Mouse (Mus musculus) heart, postnatal 10 days (tissue): ENCODE measurements at regions not wholly inside any gene's neighbourhood (a gene's known extent, or its start where the extent isn't known, plus 50 kb on each side); places are given as distances from the start of the nearest gene placed in this dataset.

Source experiments
- DNase-seq, 2 experiments: peaks; one replicate each; pipeline ENCODE4 v3.0.0; 2021
- intact Hi-C: fragments of 180-260 bp; cut with DNase I; formaldehyde crosslinking; loops from one replicate; pipeline ENCODE4 v1.15.1; 2025

DNA sequence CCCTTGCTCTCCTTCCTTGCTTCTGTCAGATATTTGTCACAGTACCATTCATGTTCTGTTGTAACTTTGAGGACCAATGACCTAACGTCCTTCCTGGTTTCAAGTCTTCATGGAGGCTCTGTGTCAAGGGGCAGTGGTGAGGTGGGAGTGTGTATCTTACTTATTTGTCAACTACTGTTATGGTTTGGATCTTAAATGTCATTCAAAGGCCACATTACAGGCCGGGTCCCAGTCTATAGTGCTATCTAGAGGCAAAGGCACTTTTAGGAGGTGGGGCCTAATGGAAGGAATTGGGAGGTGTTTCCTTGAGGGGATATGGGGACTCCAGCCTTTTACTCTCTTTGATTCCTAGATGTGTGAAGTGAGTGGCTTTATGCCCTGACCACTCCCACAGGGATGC, 91.0 kb upstream of the Ccn6 start:
- DNase-seq = no peak
- intact Hi-C loops = no loop called here

DNA sequence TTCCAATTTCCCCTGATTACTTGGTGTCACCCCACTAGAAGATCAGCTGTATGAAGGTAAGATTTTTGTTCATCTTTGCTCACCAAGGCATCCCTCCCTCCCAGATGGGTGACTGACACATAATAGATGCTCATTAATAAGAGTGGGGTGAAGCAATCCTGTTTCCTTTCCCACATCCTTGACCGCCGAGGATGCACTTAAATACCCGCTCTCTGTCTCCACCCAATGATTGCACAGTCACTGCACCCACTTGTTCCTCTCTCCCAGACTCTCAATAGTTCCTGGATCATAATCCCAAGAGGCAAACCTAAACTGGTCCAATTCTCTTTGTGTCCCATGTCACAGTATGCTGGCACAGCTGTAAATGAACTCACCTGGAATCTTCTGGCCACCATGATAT, 86.4 kb upstream of the Ccn6 start:
- intact Hi-C loops = no loop called here
- DNase-seq = no peak

DNA sequence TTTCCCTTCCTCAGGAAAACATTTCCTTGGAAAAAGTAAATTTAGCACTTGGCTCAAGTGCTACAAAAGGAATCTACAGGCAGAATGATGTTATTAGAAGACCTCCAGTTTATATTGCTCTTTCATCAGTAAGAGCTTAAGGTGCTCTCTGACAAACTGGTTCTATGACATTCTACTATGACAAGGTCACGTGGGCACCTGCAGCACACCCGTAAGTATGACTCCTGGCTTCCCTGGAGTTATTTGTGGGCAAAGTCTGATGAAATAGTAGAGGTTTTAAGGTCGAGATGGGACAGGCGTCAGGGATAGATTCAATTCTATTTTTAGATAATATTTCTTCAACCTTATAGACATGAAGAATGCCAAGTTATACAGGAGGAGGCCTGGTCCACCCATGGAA, 84.9 kb upstream of the Ccn6 start:
- intact Hi-C loops = no loop called here

DNA sequence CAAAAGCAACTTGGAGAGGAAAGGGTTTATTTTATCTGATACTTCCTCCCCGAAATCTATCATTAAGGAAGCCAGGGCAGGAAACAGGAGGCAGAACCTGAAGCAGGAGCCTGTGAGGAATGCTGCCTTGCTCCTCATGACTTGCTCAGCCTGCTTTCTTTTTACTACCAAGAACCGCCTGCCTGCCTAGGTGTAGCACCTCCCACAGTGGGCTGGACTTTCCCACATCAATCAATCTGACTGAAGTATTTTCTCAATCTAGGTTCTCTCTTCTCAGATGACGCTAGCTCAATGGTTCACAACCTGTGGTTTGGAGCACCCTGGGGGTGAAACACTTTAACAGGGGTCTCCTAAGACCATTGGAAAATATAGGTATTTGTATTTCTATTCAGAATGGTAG, 83.4 kb upstream of the Ccn6 start:
- no peak for DNase-seq

More for the DNA sequence above, 84.9 kb upstream of the Ccn6 start:
- DNase-seq = no peak

DNA sequence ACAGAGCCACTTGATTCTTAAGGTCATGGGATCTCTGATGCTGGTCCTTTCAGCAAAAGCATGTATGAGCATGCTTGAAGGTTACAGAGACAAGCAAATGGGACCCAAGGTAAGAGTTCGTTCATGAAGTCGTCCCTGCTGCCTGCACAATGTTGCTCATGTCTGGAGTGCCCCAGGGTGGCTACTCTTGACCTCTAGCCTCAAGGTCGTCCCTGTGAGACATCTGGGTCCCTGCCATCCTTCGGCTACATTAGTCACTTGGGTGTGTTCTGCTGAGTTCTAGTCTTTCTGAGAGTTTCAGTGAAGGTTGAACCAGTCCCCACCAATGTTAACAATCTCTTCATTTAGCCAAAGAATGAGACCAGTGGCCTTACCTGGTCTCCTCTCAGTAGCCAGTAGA, 81.5 kb upstream of the Ccn6 start:
- no peak for DNase-seq
- intact Hi-C loops = no loop called here

More for the DNA sequence above, 83.4 kb upstream of the Ccn6 start:
- intact Hi-C loops = no loop called here

DNA sequence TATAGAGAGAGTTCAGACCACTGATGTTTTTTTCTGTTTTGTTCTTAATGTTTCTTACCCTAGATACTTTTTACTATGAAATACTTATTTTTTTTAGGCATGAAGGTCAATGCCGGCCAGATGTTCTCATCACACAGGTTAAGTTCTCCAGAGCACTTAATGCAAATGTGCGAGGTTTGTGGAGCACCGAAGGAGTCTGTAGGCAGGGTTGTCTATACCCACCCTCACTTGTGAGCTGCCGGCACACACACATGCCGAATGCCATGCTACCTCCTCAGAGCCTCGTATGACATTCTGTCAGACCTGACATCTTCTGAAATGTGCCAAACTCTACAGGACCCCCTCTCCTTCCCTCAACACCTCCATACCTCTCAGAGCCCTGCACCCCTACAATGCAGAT, 80.5 kb upstream of the Ccn6 start:
- DNase-seq = no peak
- intact Hi-C loops = loop anchor here (5.0 kb wide), 1 partner anchor 208 kb away; no protein-coding TSS in a partner anchor

DNA sequence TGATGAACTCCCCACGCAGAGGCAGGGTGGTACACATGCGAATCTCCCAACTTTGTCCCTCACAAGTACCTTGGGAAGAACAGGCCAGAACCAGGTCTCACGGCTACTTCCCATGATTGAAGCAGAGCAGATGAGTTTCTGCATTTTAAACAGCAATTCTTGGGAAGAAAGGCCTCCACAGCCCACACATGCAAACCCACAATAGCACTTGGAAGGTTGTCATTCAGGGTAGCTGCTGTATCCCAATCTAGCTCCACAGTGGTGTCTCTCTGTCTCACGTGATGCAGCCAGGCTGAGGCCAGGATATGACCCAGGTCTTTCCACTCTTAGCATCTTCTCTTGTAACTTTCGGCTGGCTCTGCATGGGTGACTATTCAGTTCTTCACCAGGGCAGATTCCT, 78.8 kb upstream of the Ccn6 start:
- intact Hi-C loops = loop anchor here (5.0 kb wide), 1 partner anchor 210 kb away; no protein-coding TSS in a partner anchor
- DNase-seq = no peak

DNA sequence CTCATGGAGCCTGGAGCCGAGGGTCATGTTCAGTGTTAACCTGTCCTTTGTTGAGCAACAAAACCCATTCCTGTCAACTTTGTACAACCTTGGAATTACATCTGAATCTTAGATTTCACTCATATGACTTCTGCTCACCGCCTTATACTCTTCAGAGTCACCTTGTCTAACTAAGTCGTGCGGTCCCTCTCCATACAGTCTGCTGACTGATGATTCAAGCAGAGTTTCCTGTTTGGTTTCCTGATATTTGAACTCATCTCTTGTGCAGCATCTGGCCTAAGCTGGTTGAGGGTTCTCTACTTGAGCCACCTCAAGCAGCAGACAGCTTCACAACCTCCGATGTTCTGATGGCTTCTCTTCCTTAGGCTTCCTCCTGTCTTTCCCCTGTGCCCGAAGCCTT, 78.3 kb upstream of the Ccn6 start:
- intact Hi-C loops = loop anchor here (2.0 to 5.0 kb wide), 3 partner anchors 23 to 210 kb away; partner anchors contain the start of gene Fyn
- DNase-seq = no peak

DNA sequence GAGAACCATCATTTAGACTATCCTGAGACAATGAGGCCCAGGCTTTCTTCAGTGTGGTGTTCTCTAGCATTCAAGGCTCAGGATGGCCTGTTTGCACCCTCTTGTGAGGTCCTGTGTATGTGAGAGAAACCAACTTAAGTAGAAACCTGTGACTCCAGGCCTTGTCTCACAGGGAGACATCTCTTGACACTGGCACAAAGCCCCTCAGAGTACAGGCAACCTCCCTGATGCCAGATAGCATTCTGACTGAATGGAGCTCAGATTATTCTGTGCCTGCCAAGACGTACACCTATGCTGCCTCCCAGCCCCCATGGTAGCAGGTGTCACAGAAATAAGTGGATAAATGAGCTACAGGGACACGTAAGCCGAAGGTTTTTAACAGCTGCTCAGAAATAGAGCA, 77.9 kb upstream of the Ccn6 start:
- DNase-seq = no peak
- intact Hi-C loops = loop anchor here (2.0 to 5.0 kb wide), 3 partner anchors 23 to 211 kb away; partner anchors contain the start of gene Fyn

DNA sequence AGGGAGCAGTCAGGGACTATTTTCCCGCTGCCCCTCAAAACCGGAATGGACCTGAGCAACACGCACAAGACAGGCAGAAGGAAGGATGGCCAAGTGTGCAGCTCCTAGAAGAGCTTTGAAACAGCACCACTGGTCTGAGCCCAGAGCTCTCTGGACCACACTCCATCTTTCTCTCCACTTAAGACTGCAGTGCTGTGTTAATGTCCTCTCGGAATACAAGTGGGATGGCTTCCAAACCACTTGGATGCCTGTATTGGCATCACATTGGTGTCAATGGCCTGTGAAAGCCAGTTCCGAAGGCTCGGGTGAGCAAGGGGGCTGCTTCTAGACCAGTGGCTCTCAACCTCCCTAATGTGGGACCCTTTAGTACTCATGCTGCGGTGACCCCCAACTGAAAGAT, 77.4 kb upstream of the Ccn6 start:
- no peak for DNase-seq
- intact Hi-C loops = loop anchor here (1.0 to 5.0 kb wide), 4 partner anchors 24 to 279 kb away; partner anchors contain the start of gene Fyn

DNA sequence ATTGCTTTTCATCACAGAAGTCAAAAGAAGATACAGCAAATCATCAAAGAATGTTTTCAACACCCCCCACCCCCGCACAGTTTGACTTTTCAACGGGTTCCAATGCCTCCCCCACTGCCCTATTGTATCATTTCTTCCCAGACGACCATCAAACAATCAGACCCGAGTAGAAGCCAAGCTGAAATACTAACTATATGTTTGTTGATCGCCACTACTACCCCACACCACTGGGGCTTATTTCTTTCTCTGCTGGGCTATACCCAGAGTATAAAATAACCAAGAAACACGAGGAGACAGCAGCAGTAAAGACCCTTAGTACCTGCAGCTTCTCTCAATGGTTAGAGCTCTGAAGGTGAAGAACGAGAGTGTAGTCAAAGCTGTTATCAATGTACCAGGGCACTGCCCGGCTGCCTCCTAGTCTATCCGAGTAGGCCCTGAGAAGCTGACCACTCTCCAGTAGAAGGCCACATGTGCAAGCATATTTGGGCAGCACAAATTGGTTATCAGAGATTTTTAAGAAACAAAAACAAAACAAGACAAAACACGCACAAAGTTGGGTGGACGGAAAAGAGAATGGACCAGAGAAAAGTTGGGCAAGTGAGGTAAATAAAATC, 76.7 kb upstream of the Ccn6 start:
- no peak for DNase-seq
- intact Hi-C loops = loop anchor here (1.0 to 5.0 kb wide), 4 partner anchors 25 to 280 kb away; partner anchors contain the start of gene Fyn

DNA sequence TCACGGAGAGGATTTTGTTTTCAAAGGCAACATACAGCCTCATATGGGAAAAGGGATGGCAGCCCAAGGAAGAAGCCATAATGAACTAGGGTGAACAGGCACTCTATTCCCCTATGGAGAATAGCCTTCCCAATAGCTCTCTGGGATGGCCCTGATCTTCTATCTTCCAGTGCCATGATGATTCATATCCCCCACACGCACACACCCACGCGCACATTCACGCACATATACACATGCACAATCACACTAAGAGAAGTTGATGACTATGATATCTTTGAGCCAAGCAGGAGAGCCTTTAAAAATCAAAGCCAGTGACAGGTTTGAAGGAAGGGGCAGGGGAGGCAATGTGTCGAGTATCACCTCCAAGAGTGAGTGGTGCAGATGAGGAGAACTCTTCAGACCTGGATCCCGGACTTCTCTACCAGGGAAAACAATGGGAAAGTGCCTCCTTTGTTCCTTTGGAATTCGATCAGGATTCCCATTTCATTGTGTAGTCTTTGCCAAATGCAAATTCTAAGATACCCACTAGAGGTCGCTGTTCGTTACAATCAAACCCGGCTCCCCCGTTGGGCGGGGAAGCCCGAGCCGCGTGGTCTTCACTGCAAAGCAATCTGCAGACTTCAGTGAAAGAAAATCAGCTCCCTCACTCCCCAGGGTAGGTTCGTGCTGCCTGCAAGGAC, 76.0 kb upstream of the Ccn6 start:
- DNase-seq = peak; percentile 88 to 93
- intact Hi-C loops = loop anchor here (1.0 to 5.0 kb wide), 5 partner anchors 25 to 281 kb away; partner anchors contain the start of gene Fyn

DNA sequence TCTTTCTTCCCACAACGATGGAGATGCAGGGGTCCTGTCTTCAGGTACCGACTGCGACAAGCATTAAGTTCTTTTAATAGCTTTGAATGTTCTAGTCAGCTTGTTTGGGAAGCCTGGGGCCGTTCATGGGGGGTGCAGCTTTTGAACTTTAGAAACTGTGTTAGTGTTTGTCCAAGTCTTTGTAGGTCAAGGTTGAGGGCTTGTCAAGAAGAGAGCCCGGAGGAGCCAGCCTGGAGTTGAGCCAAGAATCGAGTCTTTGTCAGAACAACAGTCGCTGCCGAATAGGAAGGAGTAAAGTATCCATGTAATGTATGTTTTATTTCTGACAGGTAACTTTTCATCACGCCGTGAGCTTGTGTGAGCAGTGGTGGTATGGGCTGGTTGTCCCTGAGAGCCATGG, 75.0 kb upstream of the Ccn6 start:
- intact Hi-C loops = no loop called here
- DNase-seq = peak in 1 of 2 experiments; percentile 34

DNA sequence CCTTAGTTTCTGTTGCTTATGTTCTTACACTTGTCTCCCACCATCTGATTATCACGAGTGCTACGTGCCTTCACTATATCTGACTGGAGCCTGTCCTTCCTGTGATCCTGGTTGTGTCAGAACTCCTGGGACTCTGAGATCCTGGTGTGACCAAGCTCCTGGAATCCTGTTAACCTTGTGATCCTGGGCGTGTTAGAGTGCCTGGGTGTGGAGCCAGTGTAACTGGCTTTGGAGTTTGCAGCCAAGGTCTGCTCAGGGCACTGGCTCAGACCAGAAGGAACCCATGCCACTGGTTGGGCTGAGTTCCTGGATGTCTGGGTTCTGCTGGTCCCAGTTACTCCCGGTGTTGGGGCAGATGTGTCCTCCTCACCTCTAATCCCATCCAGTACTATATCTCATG, 74.0 kb upstream of the Ccn6 start:
- no peak for DNase-seq

DNA sequence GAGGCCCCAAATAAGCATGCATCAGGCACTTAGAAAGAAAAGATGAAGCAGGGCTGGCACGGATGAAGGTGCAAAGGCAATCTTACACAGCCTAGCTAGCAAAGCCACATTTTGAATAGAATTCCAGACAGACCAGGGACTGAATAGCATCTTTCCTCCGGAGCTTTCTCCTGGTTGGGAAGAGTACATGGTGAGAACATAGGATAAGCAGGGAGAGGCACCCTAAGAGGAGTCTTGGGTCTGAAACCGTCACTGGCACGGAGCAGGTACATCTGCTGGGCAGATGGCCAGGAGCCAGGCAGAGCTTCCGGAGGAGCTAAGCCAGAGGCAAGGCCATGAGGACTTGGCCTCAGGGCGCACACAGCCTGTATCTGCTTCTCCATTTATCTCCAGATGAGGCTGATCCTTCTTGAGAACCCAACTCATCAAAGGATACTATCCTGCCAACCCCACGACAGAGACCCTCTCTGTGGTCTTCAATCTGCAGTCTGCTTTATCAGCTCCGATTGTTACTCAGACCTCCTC, 70.4 kb upstream of the Ccn6 start:
- intact Hi-C loops = no loop called here
- DNase-seq = no peak

More for the DNA sequence above, 74.0 kb upstream of the Ccn6 start:
- intact Hi-C loops = no loop called here

DNA sequence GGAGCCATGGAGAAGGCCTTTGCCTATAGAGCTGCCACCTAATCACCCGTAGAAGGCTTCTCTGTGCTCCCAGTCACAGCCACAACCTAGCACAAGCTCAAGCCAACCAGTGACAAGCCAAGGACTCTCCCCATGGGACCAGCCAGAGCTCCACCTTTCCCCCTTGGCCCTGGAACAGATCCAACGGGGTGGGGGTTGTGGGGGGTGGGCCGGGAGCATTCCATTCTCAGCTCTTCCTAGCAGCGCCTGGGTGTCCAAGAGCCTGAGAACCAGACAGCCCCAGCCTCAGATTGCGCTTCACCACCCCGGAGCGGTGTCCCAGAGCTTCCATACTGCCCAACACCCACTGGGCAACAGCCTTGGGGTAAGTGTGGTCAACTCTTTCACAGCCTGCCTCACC, 69.6 kb upstream of the Ccn6 start:
- DNase-seq = no peak
- intact Hi-C loops = no loop called here

DNA sequence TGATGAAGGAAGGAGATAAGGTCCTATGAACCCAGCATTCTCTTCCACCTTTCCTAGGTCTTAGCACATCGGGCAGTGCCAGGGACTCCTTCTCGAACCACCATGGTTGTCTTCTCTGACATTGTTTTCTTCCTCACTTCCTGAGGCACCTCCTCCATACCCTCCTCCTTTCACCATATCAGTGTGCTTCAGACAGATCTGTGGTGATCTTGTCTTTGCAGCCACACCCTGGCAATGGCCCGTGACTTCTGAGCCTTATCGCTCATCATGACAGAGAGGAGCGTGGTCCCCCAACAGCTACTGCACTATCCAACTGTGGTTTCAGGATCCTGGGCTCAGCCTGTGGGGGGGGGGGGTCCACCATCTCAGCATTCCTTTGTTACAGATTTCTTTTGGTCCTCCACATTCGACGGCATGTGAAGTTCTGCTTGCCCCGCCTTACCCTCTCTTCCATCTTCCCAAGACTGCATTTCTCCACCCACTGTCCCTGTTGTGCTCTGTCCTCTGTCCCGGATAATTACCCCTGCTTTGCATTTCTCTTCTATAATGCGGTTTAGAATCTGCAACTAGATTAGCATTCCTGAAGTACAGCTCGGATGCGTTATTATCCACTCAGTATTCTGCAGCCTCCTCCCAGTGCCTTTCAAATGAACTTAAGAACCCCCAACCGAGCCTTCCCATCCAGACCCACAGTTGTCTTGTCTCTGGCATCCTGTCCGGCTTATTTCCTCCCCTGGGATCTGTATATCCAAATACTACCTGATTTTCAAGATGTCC, 67.2 kb upstream of the Ccn6 start:
- no peak for DNase-seq
- intact Hi-C loops = no loop called here

DNA sequence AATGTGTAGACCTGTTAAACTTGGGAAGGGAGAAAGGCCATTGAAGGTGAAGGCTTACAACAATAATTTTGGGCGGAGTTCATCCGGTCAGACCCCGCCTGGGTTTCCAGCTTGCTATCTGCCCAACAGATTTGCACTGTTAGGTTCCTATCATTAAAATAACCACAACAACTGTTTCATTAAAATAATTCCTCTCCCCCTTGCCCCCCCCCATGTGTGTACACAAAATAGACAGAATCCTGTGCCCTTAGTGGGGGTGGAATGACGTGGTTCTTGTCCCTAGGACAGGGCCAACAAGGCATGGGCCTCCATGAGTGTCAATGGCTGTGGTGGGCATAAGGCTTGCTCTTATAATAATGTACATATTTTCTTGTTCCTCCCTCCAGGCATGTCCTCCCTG, 65.6 kb upstream of the Ccn6 start:
- intact Hi-C loops = no loop called here
- no peak for DNase-seq

DNA sequence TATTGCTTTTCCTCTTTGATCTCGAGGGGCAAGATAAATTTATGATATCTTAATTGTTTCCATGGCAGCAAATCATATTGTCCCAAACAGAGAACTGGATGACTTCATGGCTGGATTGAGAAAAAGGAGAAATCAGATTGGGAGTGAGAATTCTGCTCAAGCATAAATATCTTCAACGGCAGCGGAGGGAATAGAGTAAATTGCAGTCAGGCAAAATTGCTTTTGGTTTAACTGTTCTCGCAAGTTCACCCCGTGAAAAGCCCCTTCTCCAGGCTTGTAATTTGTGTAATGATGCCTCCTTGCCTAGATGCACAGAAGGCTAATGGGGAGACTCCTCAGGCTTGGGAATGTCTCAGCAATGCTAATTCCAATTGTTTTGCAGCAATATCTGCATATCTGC, 64.4 kb upstream of the Ccn6 start:
- intact Hi-C loops = no loop called here
- peak in 1 of 2 experiments; percentile 31 for DNase-seq

DNA sequence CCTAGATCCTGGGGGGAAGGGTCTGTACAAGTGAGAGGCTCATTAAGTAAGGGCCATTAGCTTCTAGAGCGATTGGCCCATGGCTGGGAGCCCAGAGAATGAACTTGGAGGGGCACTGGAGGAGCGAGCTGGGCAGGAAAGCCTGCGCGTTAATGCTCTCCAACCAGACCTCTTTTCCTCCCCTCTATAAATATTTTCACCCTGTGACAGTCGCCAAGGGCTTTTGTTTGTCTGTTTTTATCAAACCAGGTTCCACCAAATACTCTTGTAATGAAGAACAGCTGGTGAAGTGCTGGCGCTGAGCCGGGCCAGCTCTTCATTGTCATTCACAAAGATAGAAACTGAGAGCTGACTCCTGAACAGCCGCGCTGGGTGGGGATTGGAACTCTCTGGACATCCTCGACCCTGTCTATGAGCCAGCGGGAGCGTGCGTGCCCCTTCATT, 63.9 kb upstream of the Ccn6 start:
- DNase-seq = peak; percentile 72 to 75
- intact Hi-C loops = no loop called here

DNA sequence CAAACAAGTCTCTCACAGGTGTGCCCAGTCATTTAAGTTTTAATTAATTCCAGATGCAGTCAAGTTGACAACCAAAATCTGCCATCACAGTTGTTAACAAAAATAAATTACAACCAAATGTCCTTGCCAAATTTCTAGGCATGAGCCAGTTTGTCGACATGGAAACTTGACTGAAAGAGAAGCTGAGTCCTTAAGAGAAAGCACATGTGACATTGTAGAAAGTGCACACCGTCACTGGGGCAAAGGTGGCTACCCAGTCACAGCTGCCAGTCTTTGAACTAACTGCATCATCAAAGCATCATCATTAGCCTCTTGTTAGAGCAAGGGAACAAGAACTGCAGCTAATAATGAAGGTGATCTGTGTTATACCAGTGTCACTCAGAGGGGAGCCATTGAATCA, 62.9 kb upstream of the Ccn6 start:
- intact Hi-C loops = no loop called here

More for the DNA sequence above, 62.9 kb upstream of the Ccn6 start:
- DNase-seq = no peak
